Mouse (Mus musculus) gastrocnemius, postnatal 4 days (tissue): ENCODE results near the gene Fryl. TPM values are rescaled to one million over a fixed set of nuclear protein-coding genes. Genes with fewer than 3 reads are reported as not detected.
"Not testable (repeated sequence)": the region's sequence is repeated elsewhere in the genome, so short reads cannot be mapped to it uniquely, and the experiment has no call there.

ENCODE experiments used
- DNase-seq, 2 experiments: peaks; one replicate each; pipeline ENCODE4 v3.0.0; 2021 to 2022; ENCODE audit warnings: low spot score in 2 of 2, mixed read lengths in 2 of 2
- total RNA-seq, 2 experiments: library from RNA; stranded (reverse); gene quantifications; 2 replicates each; pipeline ENCODE4 v1.2.3; 2021

The Fryl gene
- total RNA-seq, 2 experiments from 2014 or later = 33.7 to 35.8 TPM

GRCm38 (mm10) chr5:73013611-73014287, 242.7 kb downstream of the Fryl start:
- not testable (repeated sequence) for DNase-seq

- DNase-seq = not testable (repeated sequence)
These were observed 243.4 kb downstream of the Fryl start for GRCm38 (mm10) chr5:73012884-73013610.

- not testable (repeated sequence) for DNase-seq
These were observed 244.6 kb downstream of the Fryl start for GRCm38 (mm10) chr5:73011806-73012205.

- DNase-seq = not testable (repeated sequence)
These were observed 248.2 kb downstream of the Fryl start for GRCm38 (mm10) chr5:73008230-73008629.

- DNase-seq = no peak
These were observed 248.8 kb downstream of the Fryl start for GRCm38 (mm10) chr5:73007582-73007959.

- peak in 1 of 2 experiments; percentile 29 for DNase-seq
These were observed 249.4 kb downstream of the Fryl start, which contains the start of gene Slc10a4 for GRCm38 (mm10) chr5:73006784-73007581. Gene Slc10a4 (plus strand): TSS chr5:73006883.

GRCm38 (mm10) chr5:73004046-73004445, 252.4 kb downstream of the Fryl start:
- no peak for DNase-seq

GRCm38 (mm10) chr5:72998546-72998945, 257.9 kb downstream of the Fryl start:
- not testable (repeated sequence) for DNase-seq

GRCm38 (mm10) chr5:72995379-72995778, 261.0 kb downstream of the Fryl start:
- no peak for DNase-seq

GRCm38 (mm10) chr5:72994928-72995327, 261.5 kb downstream of the Fryl start:
- no peak for DNase-seq

- no peak for DNase-seq
These were observed 262.0 kb downstream of the Fryl start for GRCm38 (mm10) chr5:72994424-72994823.

- no peak for DNase-seq
These were observed 263.9 kb downstream of the Fryl start for GRCm38 (mm10) chr5:72992474-72992873.

GRCm38 (mm10) chr5:72989756-72990155, 266.7 kb downstream of the Fryl start:
- DNase-seq = no peak

GRCm38 (mm10) chr5:72987786-72988185, 268.6 kb downstream of the Fryl start:
- no peak for DNase-seq

GRCm38 (mm10) chr5:72984091-72984490, 272.3 kb downstream of the Fryl start:
- no peak for DNase-seq

GRCm38 (mm10) chr5:72976539-72976938, 279.9 kb downstream of the Fryl start:
- DNase-seq = no peak

- DNase-seq = no peak
These were observed 280.4 kb downstream of the Fryl start for GRCm38 (mm10) chr5:72975996-72976395.

- no peak for DNase-seq
These were observed 281.8 kb downstream of the Fryl start, which contains the start of gene Gm10135 for GRCm38 (mm10) chr5:72974602-72975001. Gene Gm10135 (minus strand): TSS chr5:72974702.

GRCm38 (mm10) chr5:72972934-72973333, 283.5 kb downstream of the Fryl start:
- DNase-seq = no peak

- no peak for DNase-seq
These were observed 284.0 kb downstream of the Fryl start for GRCm38 (mm10) chr5:72972435-72972834.
